In genomic region chr3:93549986-93550385, GRCm38 (mm10) we compare ENCODE assay signal across 15 mouse cellular contexts. TPM values are rescaled to one million over a fixed set of nuclear protein-coding genes. Genes with fewer than 3 reads are reported as not detected.
A peak's percentile ranks its signal among the peaks of the same experiment; 100 is the strongest.
DNase-seq lines count a peak whose midpoint lies in the region; ATAC-seq lines count a peak whose summit lies in the region.
"Had no signal": no experiment of that assay in that cellular context is flagged by ENCODE, and none has a peak within 500 bp of the region (broad histone marks: within the 10 kb centered on the region; RNA-seq: fewer than 3 reads in every experiment).

No protein-coding gene starts in this region.

- peak; percentile 31 to 49 for DNase-seq in spleen, adult 18-20 months
- no peak for DNase-seq in spleen, adult 12 weeks (ENCODE audit: low spot score)
- no peak for DNase-seq in midbrain, embryonic 11.5 days (ENCODE audit: low spot score, missing footprints)
- DNase-seq in frontal cortex, postnatal 10 days (ENCODE audit: low spot score in 2 of 2), result no peak
- no peak for DNase-seq in urinary bladder, adult 2 months (ENCODE audit: low spot score)
- no peak for DNase-seq in frontal cortex, postnatal 36 days (ENCODE audit: low spot score in 2 of 2)
- DNase-seq: adrenal gland, adult 8-10 months; cerebellum, adult 9-10 months; gastrocnemius, adult 2 months; right cerebral cortex, postnatal 4 days had no signal

- peak overlapping the region; percentile 25; the same call in 1 of the 2 replicates for H3K4me2 ChIP-seq in liver, embryonic 12.5 days
- H3K4me2 ChIP-seq in midbrain, embryonic 11.5 days, result no peak overlapping the region
- H3K4me2 ChIP-seq: kidney, embryonic 15.5 days; lung, embryonic 15.5 days; neural tube, embryonic 13.5 days had no signal

- H3K36me3 ChIP-seq in liver, embryonic 12.5 days, result no peaks in the 10 kb centered on the region
- no peaks in the 10 kb centered on the region for H3K36me3 ChIP-seq in midbrain, embryonic 11.5 days (ENCODE audit: control insufficient read depth, insufficient read depth, low read length)
- H3K36me3 ChIP-seq: kidney, embryonic 15.5 days; lung, embryonic 15.5 days; neural tube, embryonic 13.5 days had no signal

- peaks cover 38% of the 10 kb centered on the region for H3K4me1 ChIP-seq in liver, embryonic 12.5 days
- H3K4me1 ChIP-seq in midbrain, embryonic 11.5 days (ENCODE audit: control insufficient read depth, insufficient read depth, low read length), result no peaks in the 10 kb centered on the region

- ATAC-seq in liver, embryonic 12.5 days, result peak; percentile 63
- ATAC-seq in neutrophil, adult 5-6 weeks (ENCODE audit: extremely low read depth, insufficient number of reproducible peaks, low FRiP score, poor library complexity, severe bottlenecking), result peak; percentile 74
- ATAC-seq in midbrain, embryonic 11.5 days (ENCODE audit: low FRiP score), result no peak

- no peaks in the 10 kb centered on the region for H3K9me3 ChIP-seq in liver, embryonic 12.5 days (replicated peaks)
- no peaks in the 10 kb centered on the region for H3K9me3 ChIP-seq in midbrain, embryonic 11.5 days (ENCODE audit: control insufficient read depth, low read length)
- H3K9me3 ChIP-seq: kidney, embryonic 15.5 days; lung, embryonic 15.5 days; neural tube, embryonic 13.5 days had no signal

- 16% methylated on average over 4 of the region's 4 CpGs for WGBS in liver, embryonic 12.5 days (ENCODE audit: insufficient replicate concordance)
- WGBS in midbrain, embryonic 11.5 days, result 85% methylated on average over 4 of the region's 4 CpGs

- no peak overlapping the region for H3K4me3 ChIP-seq in liver, embryonic 12.5 days
- H3K4me3 ChIP-seq in midbrain, embryonic 11.5 days (ENCODE audit: low read depth, low read length), result no peak overlapping the region
- H3K4me3 ChIP-seq: gastrocnemius, adult 2 months; kidney, embryonic 15.5 days; lung, embryonic 15.5 days; neural tube, embryonic 13.5 days had no signal

- H3K27me3 ChIP-seq in liver, embryonic 12.5 days (replicated peaks), result no peaks in the 10 kb centered on the region
- 0 out of 2 replicates have a peak, but pooled peaks cover 2% of the 10 kb centered on the region for H3K27me3 ChIP-seq in midbrain, embryonic 11.5 days (ENCODE audit: control insufficient read depth, insufficient read depth, low read length)
- H3K27me3 ChIP-seq: kidney, embryonic 15.5 days; lung, embryonic 15.5 days had no signal

- no peak overlapping the region for H3K27ac ChIP-seq in liver, embryonic 12.5 days
- H3K27ac ChIP-seq in midbrain, embryonic 11.5 days (ENCODE audit: low read depth, low read length), result no peak overlapping the region
- H3K27ac ChIP-seq: gastrocnemius, adult 2 months; kidney, embryonic 15.5 days; lung, embryonic 15.5 days; neural tube, embryonic 13.5 days had no signal

- H3K9ac ChIP-seq in liver, embryonic 12.5 days, result no peak overlapping the region
- H3K9ac ChIP-seq in midbrain, embryonic 11.5 days (ENCODE audit: low read length), result no peak overlapping the region
- H3K9ac ChIP-seq: kidney, embryonic 15.5 days; lung, embryonic 15.5 days; neural tube, embryonic 13.5 days had no signal

RNA-seq across cellular contexts. Expression of gene S100a10, which starts 4.9 kb away (rescaled TPM):
- 87.8 and 91.1 TPM in 2 replicates for polyA plus RNA-seq in liver, embryonic 12.5 days (2016; fragmentation: Nextera tagmentation; extraction: Ambion mirVana)
- total RNA-seq in neutrophil, adult 5-6 weeks (2017), result 406 and 416 TPM in 2 replicates
- 181 and 187 TPM in 2 replicates for polyA plus RNA-seq in midbrain, embryonic 11.5 days (2014; fragmentation: Nextera tagmentation; extraction: Ambion mirVana)
- 264 and 295 TPM in 2 replicates for polyA plus RNA-seq in urinary bladder, adult 2 months (2012; rRNA removed)

RNA-seq across cellular contexts. Expression of gene S100a11, which starts 29.7 kb away (rescaled TPM):
- 158 and 165 TPM in 2 replicates for polyA plus RNA-seq in liver, embryonic 12.5 days (2016; fragmentation: Nextera tagmentation; extraction: Ambion mirVana)
- total RNA-seq in neutrophil, adult 5-6 weeks (2017), result 584 and 660 TPM in 2 replicates
- 351 and 358 TPM in 2 replicates for polyA plus RNA-seq in midbrain, embryonic 11.5 days (2014; fragmentation: Nextera tagmentation; extraction: Ambion mirVana)
- 912 and 1,103 TPM in 2 replicates for polyA plus RNA-seq in urinary bladder, adult 2 months (2012; rRNA removed)

Comparison
In these comparisons a context has a peak if more than half of its experiments do, and no peak if none do; other contexts are left out.
1. DNase-seq: peak in spleen, adult 18-20 months (2 of 2); none in spleen, adult 12 weeks (single experiment), midbrain, embryonic 11.5 days (single experiment), frontal cortex, postnatal 10 days (0 of 2), urinary bladder, adult 2 months (single experiment) and frontal cortex, postnatal 36 days (0 of 2).